Mouse (Mus musculus) MEL (cell line): ENCODE measurements around the gene Rpl5. TPM values are rescaled to one million over a fixed set of nuclear protein-coding genes. Genes with fewer than 3 reads are reported as not detected.

Experiments
- DNase-seq: peaks from one replicate; pipeline ENCODE4 v3.0.0; 2011; ENCODE audit warnings: low read depth, low spot score
- H3K27ac ChIP-seq: 2 replicates; pipeline ENCODE4 v1.5.1; 2012; ENCODE audit warnings: low read depth, mild to moderate bottlenecking, control low read depth, low read length, moderate library complexity; ENCODE audit not compliant: control insufficient read depth
- H3K27me3 ChIP-seq, 2 experiments: fragments of 150-350 bp in 1 of 2; sonication (generic) in 1 of 2; 2 replicates each; pipeline ENCODE4 v1.6.1; 2012; ENCODE audit warnings: low read length in 2 of 2, mild to moderate bottlenecking in 2 of 2, improper control_type of control experiment in 1 of 2, moderate library complexity in 1 of 2; ENCODE audit not compliant: insufficient read depth in 2 of 2, control insufficient read depth in 1 of 2
- H3K36me3 ChIP-seq, 2 experiments: 2 replicates each; pipeline ENCODE4 v1.6.1; 2012 to 2014; ENCODE audit warnings: low read length in 2 of 2, improper control_type of control experiment in 1 of 2, inconsistent platforms in 1 of 2, mild to moderate bottlenecking in 1 of 2; ENCODE audit not compliant: insufficient read depth in 2 of 2, control insufficient read depth in 1 of 2
- H3K4me1 ChIP-seq, 2 experiments: fragments of 150-350 bp in 1 of 2; sonication (generic) in 1 of 2; 2 replicates each; pipeline ENCODE4 v1.6.1; 2012; ENCODE audit warnings: low read length in 2 of 2, improper control_type of control experiment in 1 of 2, mild to moderate bottlenecking in 1 of 2; ENCODE audit not compliant: insufficient read depth in 2 of 2, control insufficient read depth in 1 of 2
- H3K4me3 ChIP-seq, 2 experiments: fragments of 150-350 bp in 1 of 2; sonication (generic) in 1 of 2; 2 replicates each; pipeline ENCODE4 v1.5.1; 2012; ENCODE audit warnings: low read depth in 2 of 2, low read length in 2 of 2, mild to moderate bottlenecking in 2 of 2, moderate library complexity in 2 of 2, control low read depth in 1 of 2, improper control_type of control experiment in 1 of 2; ENCODE audit not compliant: control insufficient read depth in 1 of 2, insufficient read depth in 1 of 2
- H3K79me2 ChIP-seq: 2 replicates; pipeline ENCODE4 v1.6.1; 2012; ENCODE audit warnings: mild to moderate bottlenecking, low read length, moderate library complexity; ENCODE audit not compliant: control insufficient read depth, poor library complexity, insufficient read depth
- H3K9ac ChIP-seq: 2 replicates; pipeline ENCODE4 v1.6.1; 2012; ENCODE audit warnings: low read depth, mild to moderate bottlenecking, control low read depth, low read length, moderate library complexity; ENCODE audit not compliant: control insufficient read depth, poor library complexity, severe bottlenecking
- H3K9me3 ChIP-seq: fragments of 150-350 bp; sonication (generic); replicated peaks from 2 replicates; pipeline ENCODE4 v1.6.1; 2012; ENCODE audit warnings: mild to moderate bottlenecking, low read length, improper control_type of control experiment, moderate library complexity; ENCODE audit not compliant: insufficient read depth
- BHLHE40 ChIP-seq: IDR thresholded peaks from 2 replicates; pipeline ENCODE4 v1.6.1; 2012; ENCODE audit warnings: low read depth, mild to moderate bottlenecking, inconsistent platforms, low read length, improper control_type of control experiment, borderline replicate concordance
- CHD2 ChIP-seq: IDR thresholded peaks from 2 replicates; pipeline ENCODE4 v1.6.1; 2011; ENCODE audit warnings: low read length, improper control_type of control experiment
- ELF1 ChIP-seq: IDR thresholded peaks from 2 replicates; pipeline ENCODE4 v1.6.1; 2014; ENCODE audit warnings: low read depth, mild to moderate bottlenecking, inconsistent platforms, low read length, improper control_type of control experiment, moderate library complexity
- EP300 ChIP-seq, 2 experiments: IDR thresholded peaks; 2 replicates each; pipeline ENCODE4 v1.6.1; 2011; ENCODE audit warnings: improper control_type of control experiment in 2 of 2, low read length in 2 of 2, low read depth in 1 of 2, mild to moderate bottlenecking in 1 of 2
- ETS1 ChIP-seq: IDR thresholded peaks from 2 replicates; pipeline ENCODE4 v1.6.1; 2012; ENCODE audit warnings: low read depth, mild to moderate bottlenecking, inconsistent platforms, low read length, improper control_type of control experiment, moderate library complexity
- GATA1 ChIP-seq: IDR thresholded peaks from 2 replicates; pipeline ENCODE4 v1.6.1; 2011; ENCODE audit warnings: low read depth, low read length, improper control_type of control experiment
- HCFC1 ChIP-seq: IDR thresholded peaks from 2 replicates; pipeline ENCODE4 v1.6.1; 2012; ENCODE audit warnings: low read depth, mild to moderate bottlenecking, inconsistent platforms, low read length, improper control_type of control experiment, moderate library complexity
- KAT2A ChIP-seq: conservative IDR thresholded peaks from 2 replicates; pipeline ENCODE4 v1.6.1; 2012; ENCODE audit warnings: low read depth, low read length, improper control_type of control experiment, inconsistent platforms
- MAFK ChIP-seq: IDR thresholded peaks from 2 replicates; pipeline ENCODE4 v1.6.1; 2011; ENCODE audit warnings: low read depth, mild to moderate bottlenecking, low read length, improper control_type of control experiment, borderline replicate concordance
- MAX ChIP-seq: IDR thresholded peaks from 2 replicates; pipeline ENCODE4 v1.6.1; 2011; ENCODE audit warnings: low read length, improper control_type of control experiment
- MEF2A ChIP-seq: IDR thresholded peaks from 2 replicates; pipeline ENCODE4 v1.6.1; 2014; ENCODE audit warnings: low read depth, mild to moderate bottlenecking, inconsistent platforms, low read length, improper control_type of control experiment; ENCODE audit not compliant: poor library complexity, insufficient replicate concordance, severe bottlenecking; ENCODE audit errors: extremely low read depth
- MXI1 ChIP-seq: IDR thresholded peaks from 2 replicates; pipeline ENCODE4 v1.6.1; 2011; ENCODE audit warnings: mild to moderate bottlenecking, low read depth, low read length, improper control_type of control experiment
- MYC ChIP-seq: IDR thresholded peaks from 2 replicates; pipeline ENCODE4 v1.6.1; 2011; ENCODE audit warnings: low read depth, mild to moderate bottlenecking, low read length, improper control_type of control experiment, moderate library complexity
- NELFE ChIP-seq: IDR thresholded peaks from 2 replicates; pipeline ENCODE4 v1.6.1; 2011; ENCODE audit warnings: low read depth, low read length, improper control_type of control experiment
- NRF1 ChIP-seq: IDR thresholded peaks from 2 replicates; pipeline ENCODE4 v1.6.1; 2014; ENCODE audit warnings: low read depth, mild to moderate bottlenecking, inconsistent platforms, low read length, improper control_type of control experiment, moderate library complexity; ENCODE audit not compliant: poor library complexity, insufficient read depth, severe bottlenecking
- POLR2A ChIP-seq, 2 experiments: IDR thresholded peaks; 2 replicates each; pipeline ENCODE4 v1.6.1; 2011 to 2012; ENCODE audit warnings: low read length in 2 of 2, mild to moderate bottlenecking in 2 of 2, control low read depth in 1 of 2, improper control_type of control experiment in 1 of 2, low read depth in 1 of 2, moderate library complexity in 1 of 2; ENCODE audit not compliant: control insufficient read depth in 1 of 2, insufficient read depth in 1 of 2, poor library complexity in 1 of 2
- POLR2AphosphoS2 ChIP-seq: IDR thresholded peaks from 2 replicates; pipeline ENCODE4 v1.6.1; 2011; ENCODE audit warnings: low read length, improper control_type of control experiment
- POLR2AphosphoS5 ChIP-seq: IDR thresholded peaks from 2 replicates; pipeline ENCODE4 v1.6.1; 2012; ENCODE audit warnings: low read depth, borderline replicate concordance, mild to moderate bottlenecking, inconsistent platforms, low read length, moderate library complexity, mixed read lengths
- RCOR1 ChIP-seq: IDR thresholded peaks from 2 replicates; pipeline ENCODE4 v1.6.1; 2012; ENCODE audit warnings: low read depth, mild to moderate bottlenecking, inconsistent platforms, low read length, improper control_type of control experiment
- SIN3A ChIP-seq: IDR thresholded peaks from 2 replicates; pipeline ENCODE4 v1.6.1; 2012; ENCODE audit warnings: low read length, improper control_type of control experiment, inconsistent platforms
- SMC3 ChIP-seq: IDR thresholded peaks from 2 replicates; pipeline ENCODE4 v1.6.1; 2011; ENCODE audit warnings: low read depth, low read length, improper control_type of control experiment
- TAL1 ChIP-seq: IDR thresholded peaks from 2 replicates; pipeline ENCODE4 v1.6.1; 2012; ENCODE audit warnings: mild to moderate bottlenecking, inconsistent platforms, low read length, moderate library complexity, mixed read lengths
- TBP ChIP-seq: IDR thresholded peaks from 2 replicates; pipeline ENCODE4 v1.8.0; 2011; ENCODE audit warnings: low read depth, low read length, improper control_type of control experiment
- TCF12 ChIP-seq: IDR thresholded peaks from 2 replicates; pipeline ENCODE4 v1.6.1; 2014; ENCODE audit warnings: low read depth, mild to moderate bottlenecking, inconsistent platforms, low read length, improper control_type of control experiment, moderate library complexity
- USF1 ChIP-seq: IDR thresholded peaks from 2 replicates; pipeline ENCODE4 v1.6.1; 2014; ENCODE audit warnings: low read depth, mild to moderate bottlenecking, inconsistent platforms, low read length, improper control_type of control experiment, moderate library complexity
- ZC3H11A ChIP-seq: IDR thresholded peaks from 2 replicates; pipeline ENCODE4 v1.6.1; 2012; ENCODE audit warnings: low read depth, mild to moderate bottlenecking, inconsistent platforms, low read length, improper control_type of control experiment
- ZKSCAN1 ChIP-seq: IDR thresholded peaks from 2 replicates; pipeline ENCODE4 v1.6.1; 2012; ENCODE audit warnings: low read depth, mild to moderate bottlenecking, inconsistent platforms, low read length, improper control_type of control experiment, moderate library complexity
- ZMIZ1 ChIP-seq: IDR thresholded peaks from 2 replicates; pipeline ENCODE4 v1.6.1; 2012; ENCODE audit warnings: low read depth, mild to moderate bottlenecking, inconsistent platforms, low read length, improper control_type of control experiment, moderate library complexity
- ZNF384 ChIP-seq: IDR thresholded peaks from 2 replicates; pipeline ENCODE4 v1.6.1; 2012; ENCODE audit warnings: low read depth, mild to moderate bottlenecking, inconsistent platforms, low read length, improper control_type of control experiment
- polyA plus RNA-seq, 2 experiments: library from polyadenylated mRNA; stranded (reverse) in 1 of 2; unstranded in 1 of 2; fragments of >175 nt in 1 of 2; fragments of >200 nt in 1 of 2; gene quantifications; 2 replicates each; pipeline versions ENCODE4 v1.2.1 to v1.2.4; 2012; ENCODE audit warnings: low replicate concordance in 2 of 2, low read depth in 1 of 2; ENCODE audit not compliant: insufficient read length in 2 of 2, insufficient read depth in 1 of 2, missing spikeins in 1 of 2
- total RNA-seq: library from RNA; depleted of rRNA; stranded (reverse); fragments of 300-350 nt; gene quantifications from 2 replicates; pipeline ENCODE4 v1.2.3, GENCODE M21; 2012

The Rpl5 gene
- total and polyA plus RNA-seq, 3 experiments = 43.2 to 533 TPM; not detected in 1

DNA sequence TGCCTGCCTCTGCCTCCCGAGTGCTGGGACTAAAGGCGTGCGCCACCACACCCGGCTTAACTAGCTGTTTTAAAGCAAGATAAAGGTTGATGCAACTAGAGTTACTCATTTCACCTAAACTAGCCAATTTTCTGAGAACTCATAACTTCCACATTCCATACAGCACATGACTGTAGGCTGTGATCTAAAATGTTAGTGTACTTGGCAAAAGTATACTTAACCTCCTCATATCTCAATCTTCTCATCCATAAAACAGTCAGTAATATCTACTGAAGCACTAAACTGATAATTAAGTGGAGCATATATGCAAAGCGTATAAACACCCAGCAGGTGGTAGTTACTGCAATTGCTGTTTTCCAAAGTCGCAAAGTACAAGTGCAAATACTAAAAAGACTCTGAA lies 27.0 kb upstream of the Rpl5 start:
- Histone ChIP-seq H3K27me3 (no peaks in the 10 kb centered on the region), H3K4me3 (peak overlapping the region in 1 of 2 experiments; percentile 18; a peak in 1 of 4 replicates), H3K79me2 (peaks cover 5% of the 10 kb centered on the region; the same call in 1 of the 2 replicates), H3K36me3 (peaks cover 0 to 32% of the 10 kb centered on the region in 2 experiments; a peak in 2 of 4 replicates), H3K4me1 (peaks cover 7 to 19% of the 10 kb centered on the region in 2 experiments), H3K27ac (peak overlapping the region; percentile 94), H3K9me3 (no peaks in the 10 kb centered on the region), H3K9ac (peak overlapping the region; percentile 34)
- peak; percentile 67 for DNase-seq
- TF ChIP-seq GATA1 (peak; percentile 52; the same call in 1 of the 2 replicates), TBP (0 out of 2 replicates have a peak, but pooled peaks have one; percentile 23), ZMIZ1 (no peak), ZKSCAN1 (no peak), ETS1 (peak; percentile 61; the same call in 1 of the 2 replicates), TAL1 (no peak), BHLHE40 (peak; percentile 42; the same call in 1 of the 2 replicates), MYC (0 out of 2 replicates have a peak, but pooled peaks have one; percentile 64), EP300 (IDR thresholded peaks at IDR 0.05; ENCODE audit: low read depth in 1 of 2, low read length in 2 of 2) (peak; percentile 32 to 64; a peak in 1 of 4 replicates), TCF12 (peak; percentile 65; the same call in 1 of the 2 replicates), USF1 (peak; percentile 53; the same call in 1 of the 2 replicates), MAFK (no peak), NRF1 (no peak), ELF1 (no peak), MEF2A (no peak), HCFC1 (no peak)

DNA sequence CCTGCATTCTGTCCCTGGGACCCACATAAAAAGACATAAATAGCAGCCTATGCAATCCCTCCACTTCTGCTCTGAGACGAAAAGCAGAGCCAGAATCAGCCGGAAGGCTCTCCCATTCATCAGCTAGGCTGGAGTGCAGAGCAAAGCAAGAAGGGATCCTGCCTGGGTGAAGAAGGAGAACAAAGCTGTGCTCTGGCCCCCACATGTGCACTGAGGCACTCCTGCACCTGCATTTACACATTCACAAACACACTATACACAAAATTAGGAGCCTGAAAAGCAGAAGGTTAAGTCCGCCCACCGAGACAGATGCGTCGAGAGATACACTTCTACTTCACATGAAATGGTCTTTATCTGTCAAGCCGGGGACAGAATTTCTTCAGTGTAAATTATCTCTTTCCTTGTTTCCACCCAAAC lies 26.4 kb upstream of the Rpl5 start:
- DNase-seq = peak; percentile 88
- peak overlapping the region; percentile 34 for H3K9ac ChIP-seq
- peaks cover 0 to 32% of the 10 kb centered on the region in 2 experiments; a peak in 2 of 4 replicates for H3K36me3 ChIP-seq
- H3K9me3 ChIP-seq = no peaks in the 10 kb centered on the region
- peak overlapping the region; percentile 94 for H3K27ac ChIP-seq
- peaks cover under 1% of the 10 kb centered on the region; the same call in 1 of the 2 replicates for H3K79me2 ChIP-seq
- peaks cover 7 to 19% of the 10 kb centered on the region in 2 experiments for H3K4me1 ChIP-seq
- H3K4me3 ChIP-seq = peak overlapping the region; percentile 2 to 22; a peak in 2 of 4 replicates
- no peaks in the 10 kb centered on the region for H3K27me3 ChIP-seq
- TF ChIP-seq TCF12 = peak; percentile 96
- no peak for TF ChIP-seq ZC3H11A
- TF ChIP-seq MAFK = no peak
- no peak for TF ChIP-seq KAT2A
- TF ChIP-seq MAX = no peak
- peak; percentile 91 to 94 for TF ChIP-seq EP300 (IDR thresholded peaks at IDR 0.05; ENCODE audit: low read depth in 1 of 2, low read length in 2 of 2)
- TF ChIP-seq BHLHE40 = peak; percentile 60; the same call in 1 of the 2 replicates
- no peak for TF ChIP-seq SMC3
- TF ChIP-seq GATA1 = peak; percentile 95
- TF ChIP-seq NELFE = no peak
- TF ChIP-seq POLR2AphosphoS5 = no peak
- no peak for TF ChIP-seq CHD2
- 0 out of 4 replicates have a peak, but pooled peaks of 1 of the 2 experiments have one; percentile 26 for TF ChIP-seq POLR2A (IDR thresholded peaks at IDR 0.05; ENCODE audit: control insufficient read depth in 1 of 2, insufficient read depth in 1 of 2, low read depth in 1 of 2, low read length in 2 of 2, poor library complexity in 1 of 2)
- TF ChIP-seq TAL1 = peak; percentile 88
- TF ChIP-seq ELF1 = no peak
- peak; percentile 65; the same call in 1 of the 2 replicates for TF ChIP-seq SIN3A
- peak; percentile 63 for TF ChIP-seq MXI1
- TF ChIP-seq TBP = 0 out of 2 replicates have a peak, but pooled peaks have one; percentile 31
- TF ChIP-seq ZNF384 = no peak
- no peak for TF ChIP-seq ZKSCAN1
- no peak for TF ChIP-seq POLR2AphosphoS2
- TF ChIP-seq NRF1 = no peak
- peak; percentile 71; the same call in 1 of the 2 replicates for TF ChIP-seq RCOR1
